7 mouse cellular contexts compared by ENCODE assay signal in the genomic region with DNA sequence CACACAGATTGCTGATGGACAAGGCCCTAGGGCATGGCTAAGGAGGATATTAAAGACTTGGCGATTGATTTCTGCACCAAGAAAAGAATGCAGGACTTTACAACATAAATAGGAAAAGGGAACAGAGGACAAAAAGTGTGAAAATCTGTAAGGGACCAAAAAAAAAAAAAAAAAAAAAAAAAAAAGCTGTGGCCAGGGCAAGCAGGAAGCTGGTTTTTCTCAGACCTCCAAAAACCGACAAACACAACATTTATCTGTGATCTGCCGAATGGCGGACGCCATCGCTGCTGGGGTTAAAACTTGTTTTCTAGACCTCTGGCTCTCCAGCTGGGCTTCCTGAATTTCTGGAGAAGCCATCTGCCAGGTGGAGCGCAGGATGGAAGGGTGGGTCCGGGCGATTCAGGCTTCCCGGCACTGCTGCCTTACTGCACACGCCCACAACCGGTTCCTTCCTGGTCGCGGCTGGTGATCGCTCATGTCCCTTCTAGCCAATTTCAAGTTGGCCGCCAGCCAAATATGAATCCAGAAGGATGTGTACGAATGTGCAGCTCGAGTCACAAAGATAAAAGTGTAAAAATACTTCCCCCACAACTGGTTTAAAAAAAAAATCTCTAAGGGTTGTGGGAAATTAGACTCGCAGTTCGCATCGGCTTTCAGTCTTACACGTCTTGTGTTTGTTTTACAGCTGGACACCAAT.
A peak's percentile ranks its signal among the peaks of the same experiment; 100 is the strongest.
DNase-seq lines count a peak whose midpoint lies in the region; ATAC-seq lines count a peak whose summit lies in the region.

No protein-coding gene starts in this region.

- H3K36me3 ChIP-seq in embryonic facial prominence, embryonic 10.5 days (replicated peaks), result no peaks in the 10 kb centered on the region
- H3K36me3 ChIP-seq in intestine, embryonic 15.5 days, result no peaks in the 10 kb centered on the region

- H3K27ac ChIP-seq in embryonic facial prominence, embryonic 10.5 days (replicated peaks), result no peak overlapping the region
- H3K27ac ChIP-seq in intestine, embryonic 15.5 days, result peak overlapping the region; percentile 61

- DNase-seq in adrenal gland, postnatal 25 days, result peak; percentile 78
- peak; percentile 66 for DNase-seq in embryonic facial prominence, embryonic 10.5 days (ENCODE audit: low spot score)
- peak; percentile 47 to 74 for DNase-seq in gastrocnemius, postnatal 4 days (ENCODE audit: low spot score in 2 of 2)
- DNase-seq in left cerebral cortex, postnatal 25 days (ENCODE audit: low spot score in 2 of 2), result peak; percentile 75 to 85
- DNase-seq in right cerebral cortex, postnatal 36 days (ENCODE audit: low spot score in 2 of 2), result peak; percentile 65 to 67

- H3K4me2 ChIP-seq in intestine, embryonic 15.5 days (replicated peaks), result peak overlapping the region; percentile 71

- H3K9me3 ChIP-seq in embryonic facial prominence, embryonic 10.5 days, result peaks cover 1% of the 10 kb centered on the region; the same call in 1 of the 2 replicates
- no peaks in the 10 kb centered on the region for H3K9me3 ChIP-seq in intestine, embryonic 15.5 days

- intact Hi-C loops in left cerebral cortex, postnatal 25 days (cut with DNase I), result no loop called here

- H3K4me3 ChIP-seq in embryonic facial prominence, embryonic 10.5 days, result peak overlapping the region; percentile 57
- H3K4me3 ChIP-seq in intestine, embryonic 15.5 days (replicated peaks), result peak overlapping the region; percentile 35

- peaks cover 18% of the 10 kb centered on the region for H3K4me1 ChIP-seq in embryonic facial prominence, embryonic 10.5 days
- H3K4me1 ChIP-seq in intestine, embryonic 15.5 days (replicated peaks), result 0 out of 2 replicates have a peak, but pooled peaks cover 3% of the 10 kb centered on the region

- peak; percentile 94 for ATAC-seq in intestine, embryonic 15.5 days
- peak; percentile 64 for ATAC-seq in megakaryocyte-erythroid progenitor cell, adult 5-6 weeks (replicated peaks; ENCODE audit: low FRiP score, low TSS enrichment, poor library complexity, severe bottlenecking)

- 5% methylated on average over 22 of the region's 22 CpGs for WGBS in embryonic facial prominence, embryonic 10.5 days
- WGBS in intestine, embryonic 15.5 days, result 5% methylated on average over 22 of the region's 22 CpGs

- peaks cover 11% of the 10 kb centered on the region for H3K27me3 ChIP-seq in embryonic facial prominence, embryonic 10.5 days (replicated peaks; ENCODE audit: low read depth, poor library complexity, severe bottlenecking)
- no peaks in the 10 kb centered on the region for H3K27me3 ChIP-seq in intestine, embryonic 15.5 days (replicated peaks)

- H3K9ac ChIP-seq in intestine, embryonic 15.5 days, result peak overlapping the region; percentile 41
